Mouse (Mus musculus) heart, adult 2 months (tissue): ENCODE results near the gene Fbxw24.
"Not testable (repeated sequence)": the region's sequence is repeated elsewhere in the genome, so short reads cannot be mapped to it uniquely, and the experiment has no call there.

Experiments used
- CTCF ChIP-seq: fragments of 200-600 bp; IDR thresholded peaks from 2 replicates; pipeline ENCODE4 v1.8.1; 2022; ENCODE audit warnings: antibody characterized with exemption, mild to moderate bottlenecking, moderate library complexity
- POLR2A ChIP-seq: fragments of 200-500 bp; IDR thresholded peaks from 2 replicates; pipeline ENCODE4 v1.6.1; 2011; ENCODE audit warnings: mild to moderate bottlenecking, low read depth, low read length, control low read depth; ENCODE audit not compliant: insufficient read depth

- not testable (repeated sequence) for TF ChIP-seq POLR2A
- TF ChIP-seq CTCF: 0 out of 2 replicates have a peak, but pooled peaks have one; percentile 16
Observed at GRCm38 (mm10) chr9:109606837-109607236, 19.0 kb downstream of the Fbxw24 start.
